Mouse (Mus musculus) spleen, adult 2 months (tissue): ENCODE measurements at regions not wholly inside any gene's neighbourhood (a gene's known extent, or its start where the extent isn't known, plus 50 kb on each side); places are given as distances from the start of the nearest gene placed in this dataset.

Experiments used
- CTCF ChIP-seq: fragments of 200-500 bp; IDR thresholded peaks from 2 replicates; pipeline ENCODE4 v1.5.1; 2011; ENCODE audit warnings: mild to moderate bottlenecking, inconsistent platforms; ENCODE audit not compliant: insufficient read depth, insufficient read length, insufficient replicate concordance; ENCODE audit errors: extremely low read depth
- POLR2A ChIP-seq: fragments of 200-500 bp; IDR thresholded peaks from 2 replicates; pipeline ENCODE4 v1.6.1; 2011; ENCODE audit warnings: low read depth, low read length, inconsistent platforms

- TF ChIP-seq CTCF (no peak), POLR2A (no peak)
Observed at GRCm38 (mm10) chr10:9459145-9459544, 215.9 kb downstream of the Samd5 start.
